Mouse (Mus musculus) liver, embryonic 14.5 days (tissue): ENCODE results near the gene Ccdc152. TPM values are rescaled to one million over a fixed set of nuclear protein-coding genes. Genes with fewer than 3 reads are reported as not detected.

Experiments used
- ATAC-seq: fragments of 200-750 bp; cut with Nextera tagmentation; 2 replicates; pipeline ENCODE4 v1.8.0; 2017; ENCODE audit warnings: moderate number of reproducible peaks, mild to moderate bottlenecking, moderate library complexity; ENCODE audit not compliant: insufficient read depth
- DNase-seq, 3 experiments: peaks; one replicate each; pipeline ENCODE4 v3.0.0-alpha.2; 2012 to 2013; ENCODE audit warnings: low read depth in 3 of 3, low spot score in 3 of 3
- H3K27ac ChIP-seq: fragments of 300-500 bp; sonication (generic); 2 replicates; pipeline ENCODE4 v1.5.1; 2014; ENCODE audit warnings: moderate library complexity, mild to moderate bottlenecking, control low read depth, inconsistent platforms
- H3K27me3 ChIP-seq: fragments of 300-500 bp; sonication (generic); 2 replicates; pipeline ENCODE4 v1.6.1; 2014; ENCODE audit warnings: mild to moderate bottlenecking, low read length, moderate library complexity; ENCODE audit not compliant: control insufficient read depth, insufficient read depth
- H3K36me3 ChIP-seq: fragments of 300-500 bp; sonication (generic); replicated peaks from 2 replicates; pipeline ENCODE4 v1.6.1; 2014; ENCODE audit warnings: low read depth; ENCODE audit not compliant: control insufficient read depth, insufficient read depth
- H3K4me1 ChIP-seq, 2 experiments: fragments of 200-500 bp in 1 of 2; fragments of 300-500 bp in 1 of 2; sonication (generic) in 1 of 2; replicated peaks; 2 replicates each; pipeline ENCODE4 v1.6.1; 2012 to 2014; ENCODE audit warnings: antibody characterized with exemption in 1 of 2, inconsistent platforms in 1 of 2, low read length in 1 of 2; ENCODE audit not compliant: control insufficient read depth in 2 of 2, insufficient read depth in 2 of 2
- H3K4me2 ChIP-seq: fragments of 300-500 bp; sonication (generic); 2 replicates; pipeline ENCODE4 v1.6.1; 2014; ENCODE audit warnings: low read depth, mild to moderate bottlenecking, control low read depth, moderate library complexity
- H3K4me3 ChIP-seq, 2 experiments: fragments of 200-500 bp in 1 of 2; fragments of 300-500 bp in 1 of 2; sonication (generic) in 1 of 2; 2 replicates each; pipeline ENCODE4 v1.5.1; 2012 to 2014; ENCODE audit warnings: low read depth in 2 of 2, low read length in 2 of 2, mild to moderate bottlenecking in 2 of 2, control low read depth in 1 of 2, inconsistent platforms in 1 of 2, moderate library complexity in 1 of 2; ENCODE audit not compliant: insufficient read depth in 1 of 2
- H3K9ac ChIP-seq: fragments of 300-500 bp; sonication (generic); replicated peaks from 2 replicates; pipeline ENCODE4 v1.6.1; 2014; ENCODE audit warnings: mild to moderate bottlenecking, control low read depth, moderate library complexity
- H3K9me3 ChIP-seq: fragments of 300-500 bp; sonication (generic); 2 replicates; pipeline ENCODE4 v1.6.1; 2016; ENCODE audit warnings: low read length, mixed read lengths; ENCODE audit not compliant: control insufficient read depth
- CTCF ChIP-seq: IDR thresholded peaks from 2 replicates; pipeline ENCODE4 v1.5.1; 2016; ENCODE audit warnings: antibody characterized with exemption, low read depth, control low read depth
- EP300 ChIP-seq: IDR thresholded peaks from 2 replicates; pipeline ENCODE4 v1.6.1; 2016; ENCODE audit warnings: antibody characterized with exemption, low read depth
- WGBS: fragments of 180-500 bp; shearing (Covaris S2); extraction: QIAGEN DNeasy Blood & Tissue Kit; methylation state at CpG from one replicate; pipeline ENCODE4 v1.1.7; 2014; ENCODE audit not compliant: insufficient replicate concordance; 5-methylcytosine and 5-hydroxymethylcytosine counted together
- polyA plus RNA-seq, 2 experiments: library from polyadenylated mRNA; depleted of rRNA in 1 of 2; stranded (reverse) in 1 of 2; unstranded in 1 of 2; fragments of >200 nt; fragmentation: Nextera tagmentation in 1 of 2; extraction: Ambion mirVana in 1 of 2; gene quantifications; 2 replicates each; pipeline versions ENCODE4 v1.2.1 to v1.2.3; 2012 to 2014

The Ccdc152 gene
- polyA plus RNA-seq, 2 experiments = 0.56 to 2.7 TPM

DNA sequence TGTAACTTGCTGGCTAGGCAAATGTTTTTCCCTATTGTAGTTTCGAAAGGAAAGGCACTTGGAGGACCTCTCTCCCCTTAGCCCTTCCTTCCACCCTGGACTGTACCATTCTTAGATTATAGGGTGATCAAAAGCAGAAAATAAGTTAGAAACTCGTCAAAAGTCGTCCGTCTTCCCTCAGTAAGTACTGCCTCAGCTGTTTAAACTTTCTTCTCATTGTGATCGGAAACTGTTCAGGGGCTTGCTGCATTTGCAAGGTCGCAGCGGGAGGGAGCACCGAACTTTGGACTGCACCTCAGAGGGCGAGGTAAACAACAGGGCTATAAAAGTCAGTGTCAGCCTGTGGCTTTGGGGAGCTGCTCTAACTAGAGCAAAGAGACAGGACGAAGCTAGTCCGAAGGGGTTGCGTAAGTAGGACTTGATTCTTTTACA, 32.7 kb downstream of the Ccdc152 start:
- Histone ChIP-seq H3K4me1 (peaks cover 0 to 7% of the 10 kb centered on the region in 2 experiments; a peak in 3 of 4 replicates), H3K27ac (peak overlapping the region; percentile 7; the same call in 1 of the 2 replicates), H3K4me2 (peak overlapping the region; percentile 58), H3K36me3 (no peaks in the 10 kb centered on the region), H3K27me3 (no peaks in the 10 kb centered on the region), H3K4me3 (peak overlapping the region; percentile 53 to 75), H3K9me3 (no peaks in the 10 kb centered on the region), H3K9ac (peak overlapping the region; percentile 38)
- TF ChIP-seq EP300 (no peak), CTCF (no peak)
- ATAC-seq (peak; percentile 83), DNase-seq (peak; percentile 45 to 52 (median 52))
- WGBS = 1% methylated on average over 12 of the region's 12 CpGs

DNA sequence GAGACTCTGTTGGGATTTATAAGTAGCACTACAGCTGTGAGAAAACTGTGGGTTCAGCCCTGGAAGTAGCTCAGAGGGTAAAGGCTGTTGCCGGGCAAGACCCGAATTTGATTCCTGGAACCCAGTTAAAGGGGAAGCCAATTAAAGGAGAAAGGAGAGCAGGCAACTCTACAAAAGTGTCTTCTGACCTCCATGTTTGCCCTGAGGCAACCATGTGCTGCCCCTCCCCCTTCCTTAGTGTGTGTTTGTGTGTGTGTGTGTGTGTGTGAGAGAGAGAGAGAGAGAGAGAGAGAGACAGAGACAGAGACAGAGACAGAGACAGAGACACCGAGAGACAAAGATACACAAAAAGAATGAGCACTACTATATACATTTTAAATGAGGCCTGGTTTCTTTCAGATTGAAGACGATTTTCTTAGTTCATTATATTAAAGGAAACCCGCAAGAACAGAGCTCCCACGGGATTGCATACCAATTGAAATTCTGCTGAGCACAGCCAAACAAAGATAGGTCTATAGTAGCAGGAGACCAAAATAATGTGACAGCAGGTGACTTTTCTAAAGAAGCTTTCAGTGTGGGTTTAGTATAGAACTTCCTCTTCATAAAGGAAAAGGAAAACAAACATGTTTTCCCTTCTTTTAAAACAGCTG, 33.2 kb downstream of the Ccdc152 start:
- 16% methylated on average over 6 of the region's 6 CpGs for WGBS
- peak; percentile 56 for ATAC-seq
- TF ChIP-seq CTCF (no peak), EP300 (0 out of 2 replicates have a peak, but pooled peaks have one; percentile 3)

DNA sequence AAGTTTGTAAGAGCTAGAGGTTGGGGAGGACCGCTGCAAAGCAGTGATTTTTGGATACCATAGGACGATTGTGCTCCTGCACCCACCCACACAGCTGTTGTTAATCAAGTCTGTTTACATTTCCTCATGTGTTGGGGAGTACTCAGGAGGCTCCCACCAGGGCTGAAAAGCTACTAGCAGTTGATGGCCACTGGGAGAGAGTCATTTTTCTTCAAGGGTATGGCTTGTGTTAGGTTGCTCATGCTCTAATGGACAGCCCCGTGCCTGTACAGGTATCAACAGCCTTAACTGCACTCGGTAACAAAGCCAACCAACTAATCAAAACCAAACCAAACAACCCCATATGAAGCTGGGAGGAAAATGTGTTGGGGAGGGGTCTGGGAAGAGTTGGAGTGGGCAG, 33.8 kb downstream of the Ccdc152 start:
- no peaks in the 10 kb centered on the region for H3K36me3 ChIP-seq
- H3K27me3 ChIP-seq = no peaks in the 10 kb centered on the region
- no peak for TF ChIP-seq EP300
- TF ChIP-seq CTCF = no peak
- peak overlapping the region; percentile 58; the same call in 1 of the 2 replicates for H3K4me2 ChIP-seq
- no peak overlapping the region for H3K9ac ChIP-seq
- ATAC-seq = no peak
- H3K4me1 ChIP-seq = peaks cover 0 to 7% of the 10 kb centered on the region in 2 experiments; a peak in 3 of 4 replicates
- H3K4me3 ChIP-seq = no peak overlapping the region
- no peak for DNase-seq
- 65% methylated on average over 4 of the region's 4 CpGs for WGBS
- no peak overlapping the region for H3K27ac ChIP-seq
- no peaks in the 10 kb centered on the region for H3K9me3 ChIP-seq

More for the DNA sequence above, 33.2 kb downstream of the Ccdc152 start:
- DNase-seq = no peak
- Histone ChIP-seq H3K9ac (peak overlapping the region; percentile 38; the same call in 1 of the 2 replicates), H3K4me1 (peaks cover 0 to 7% of the 10 kb centered on the region in 2 experiments; a peak in 3 of 4 replicates), H3K36me3 (no peaks in the 10 kb centered on the region), H3K27me3 (no peaks in the 10 kb centered on the region), H3K9me3 (no peaks in the 10 kb centered on the region), H3K4me3 (peak overlapping the region; percentile 3 to 53; a peak in 2 of 4 replicates), H3K27ac (peak overlapping the region; percentile 7; the same call in 1 of the 2 replicates), H3K4me2 (peak overlapping the region; percentile 58)

DNA sequence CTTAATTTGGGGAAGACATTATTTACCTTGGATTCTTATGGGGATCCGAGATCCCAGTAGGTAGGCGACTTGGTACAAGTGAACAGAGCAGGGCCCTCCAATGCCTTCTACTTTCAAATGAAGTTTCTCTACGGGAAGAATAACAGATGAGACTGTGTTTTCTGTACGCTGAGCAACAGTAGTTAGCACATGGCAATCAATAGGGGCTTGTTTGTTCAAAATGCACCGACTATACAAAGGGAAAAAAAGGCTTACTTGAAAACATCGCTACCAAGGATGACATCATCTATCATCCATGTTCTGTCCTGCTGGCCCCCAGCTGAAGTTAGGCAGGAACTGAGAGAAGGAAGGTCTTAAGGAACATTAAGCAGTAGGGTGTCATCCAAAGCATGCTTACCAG, 35.1 kb downstream of the Ccdc152 start, which contains the start of gene Selenop:
Selenop (plus strand) TSS at position 301 of the 400 bp plus-strand sequence.
- DNase-seq = no peak
- TF ChIP-seq CTCF (no peak), EP300 (no peak)
- H3K4me3 ChIP-seq = no peak within 1 kb of the TSS
- no peaks in the 10 kb centered on the region for H3K27me3 ChIP-seq
- no peak for ATAC-seq
- H3K9me3 ChIP-seq = no peaks in the 10 kb centered on the region
- H3K36me3 ChIP-seq = no peaks in the 10 kb centered on the region
- H3K27ac ChIP-seq = no peak within 1 kb of the TSS
- H3K4me1 ChIP-seq = peaks cover 0 to 7% of the 10 kb centered on the region in 2 experiments; a peak in 3 of 4 replicates
- 65% methylated on average over 6 of the region's 6 CpGs for WGBS
- H3K4me2 ChIP-seq = no peak within 1 kb of the TSS
- no peak within 1 kb of the TSS for H3K9ac ChIP-seq

DNA sequence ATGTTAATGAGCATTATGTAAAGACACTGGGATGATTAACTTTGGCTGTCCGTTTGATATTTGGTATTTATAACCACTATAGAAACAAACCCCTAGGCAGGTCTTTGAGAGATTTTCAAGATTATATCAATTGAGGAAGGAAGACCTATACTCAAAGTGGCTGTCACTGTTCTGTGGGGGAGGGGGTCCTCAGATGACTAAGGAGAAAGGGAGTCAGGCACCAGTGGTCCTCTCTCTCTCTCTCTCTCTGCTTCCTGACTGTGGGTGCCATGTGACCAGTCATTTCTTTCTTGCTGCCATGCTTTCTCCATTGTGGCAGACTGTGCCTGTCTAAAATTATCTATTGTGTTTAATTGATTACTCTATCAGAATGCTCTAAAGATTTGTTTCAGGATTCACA, 38.5 kb downstream of the Ccdc152 start:
- Histone ChIP-seq H3K9me3 (no peaks in the 10 kb centered on the region), H3K4me1 (peaks cover 0 to 4% of the 10 kb centered on the region in 2 experiments; a peak in 3 of 4 replicates), H3K27ac (no peak overlapping the region), H3K9ac (no peak overlapping the region), H3K4me2 (no peak overlapping the region), H3K4me3 (no peak overlapping the region), H3K27me3 (no peaks in the 10 kb centered on the region), H3K36me3 (no peaks in the 10 kb centered on the region)
- DNase-seq (no peak), ATAC-seq (no peak)
- TF ChIP-seq CTCF (no peak), EP300 (no peak)
- 27% methylated on average over 1 of the region's 1 CpGs for WGBS
